Mouse (Mus musculus) liver, embryonic 13.5 days (tissue): ENCODE data around the gene Serinc5. TPM values are rescaled to one million over a fixed set of nuclear protein-coding genes. Genes with fewer than 3 reads are reported as not detected.

Experiments
- ATAC-seq: fragments of 200-750 bp; cut with Nextera tagmentation; 2 replicates; pipeline ENCODE4 v1.8.0; 2017; ENCODE audit warnings: low read depth, mild to moderate bottlenecking, moderate number of reproducible peaks, moderate library complexity
- DNase-seq: peaks from one replicate; pipeline ENCODE4 v3.0.0; 2022
- H3K27ac ChIP-seq: fragments of 300-500 bp; sonication (generic); 2 replicates; pipeline ENCODE4 v1.5.1; 2015; ENCODE audit warnings: moderate library complexity, mild to moderate bottlenecking, inconsistent platforms
- H3K27me3 ChIP-seq: fragments of 300-500 bp; sonication (generic); 2 replicates; pipeline ENCODE4 v1.6.1; 2015; ENCODE audit warnings: mild to moderate bottlenecking, inconsistent platforms
- H3K36me3 ChIP-seq: fragments of 300-500 bp; sonication (generic); 2 replicates; pipeline ENCODE4 v1.6.1; 2015; ENCODE audit warnings: mild to moderate bottlenecking, inconsistent platforms
- H3K4me1 ChIP-seq: fragments of 300-500 bp; sonication (generic); replicated peaks from 2 replicates; pipeline ENCODE4 v1.6.1; 2015; ENCODE audit warnings: inconsistent platforms
- H3K4me2 ChIP-seq: fragments of 300-500 bp; sonication (generic); 2 replicates; pipeline ENCODE4 v1.6.1; 2015; ENCODE audit warnings: inconsistent platforms, mild to moderate bottlenecking, moderate library complexity
- H3K4me3 ChIP-seq: fragments of 300-500 bp; sonication (generic); replicated peaks from 2 replicates; pipeline ENCODE4 v1.5.1; 2015; ENCODE audit warnings: mild to moderate bottlenecking, inconsistent platforms
- H3K9ac ChIP-seq: fragments of 300-500 bp; sonication (generic); 2 replicates; pipeline ENCODE4 v1.6.1; 2015; ENCODE audit warnings: mild to moderate bottlenecking, inconsistent platforms
- H3K9me3 ChIP-seq: fragments of 300-500 bp; sonication (generic); replicated peaks from 2 replicates; pipeline ENCODE4 v1.6.1; 2016; ENCODE audit warnings: inconsistent platforms
- WGBS: fragments of 180-500 bp; shearing (Covaris S2); methylation state at CpG from one replicate; pipeline ENCODE4 v1.1.7; 2015; ENCODE audit not compliant: insufficient replicate concordance; 5-methylcytosine and 5-hydroxymethylcytosine counted together
- polyA plus RNA-seq: library from polyadenylated mRNA; unstranded; fragments of >200 nt; fragmentation: Nextera tagmentation; extraction: Ambion mirVana; gene quantifications from 2 replicates; pipeline ENCODE4 v1.2.1, GENCODE M21; 2015

The Serinc5 gene
- polyA plus RNA-seq, 1 experiment from 2014 or later: 14.7 TPM

DNA sequence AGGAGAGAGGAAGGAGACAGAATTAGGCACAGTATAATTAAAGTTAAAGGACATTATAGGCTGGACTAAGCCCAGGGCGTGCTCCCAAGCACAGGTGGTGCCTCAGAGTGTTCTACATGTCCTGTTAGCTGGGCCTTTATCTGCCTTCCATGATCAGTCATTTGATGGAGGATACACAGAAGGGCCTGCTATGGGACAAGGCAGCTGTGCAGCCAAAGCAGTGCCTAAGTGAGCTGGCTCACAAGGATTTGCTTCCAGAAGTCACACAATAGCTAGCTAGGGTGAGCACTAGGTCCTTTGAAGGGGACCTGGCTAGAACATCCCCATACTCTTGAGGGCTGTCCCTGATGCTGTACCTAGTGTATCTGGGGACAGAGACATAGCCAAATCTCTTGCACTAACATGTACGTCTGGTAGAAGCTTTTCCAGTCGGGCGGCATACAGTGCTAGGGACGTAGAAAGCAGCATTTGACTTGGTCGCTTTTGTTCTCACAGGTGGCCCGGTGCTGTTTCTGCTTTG, 94.2 kb downstream of the Serinc5 start:
- Histone ChIP-seq H3K4me2 (no peak overlapping the region), H3K4me3 (no peak overlapping the region), H3K27me3 (no peaks in the 10 kb centered on the region), H3K36me3 (peaks cover 92% of the 10 kb centered on the region), H3K27ac (no peak overlapping the region), H3K9me3 (no peaks in the 10 kb centered on the region), H3K9ac (no peak overlapping the region), H3K4me1 (peaks cover 6% of the 10 kb centered on the region; the same call in 1 of the 2 replicates)
- no peak for DNase-seq
- ATAC-seq: no peak
- 91% methylated on average over 7 of the region's 7 CpGs for WGBS

DNA sequence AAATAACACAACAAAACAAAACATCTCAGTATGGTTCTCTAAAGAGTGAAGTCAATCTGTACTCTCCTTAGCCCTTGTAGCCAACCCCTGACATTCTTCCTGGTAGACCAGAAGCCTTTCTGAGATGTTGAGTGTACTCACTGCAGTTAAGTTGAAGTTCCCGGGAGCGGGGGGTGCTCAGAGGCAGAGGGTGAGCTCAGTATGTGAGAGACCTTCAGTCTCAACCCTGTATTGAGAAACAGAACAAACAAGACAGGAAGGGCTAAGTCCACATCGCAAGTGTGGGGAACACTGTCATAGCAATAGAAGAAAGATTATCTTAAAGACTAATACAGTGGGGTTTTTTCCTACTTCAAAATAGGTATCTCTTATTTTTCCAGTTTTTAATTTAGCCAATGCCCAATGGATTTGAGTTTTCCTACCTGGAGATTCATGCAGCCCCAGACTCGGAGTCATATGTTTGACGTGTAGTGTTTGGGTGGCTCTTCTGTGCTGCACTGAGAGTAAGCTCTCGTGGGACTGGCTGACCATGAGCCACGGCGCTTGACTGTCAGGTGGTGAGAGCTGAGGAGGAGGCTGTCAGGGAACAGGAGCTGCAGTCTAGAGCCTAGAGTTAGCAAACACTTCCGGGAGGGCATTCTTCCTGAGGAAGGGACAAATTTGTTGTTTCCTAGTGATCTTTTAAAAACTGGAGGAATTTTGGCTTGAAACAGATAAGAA, 95.6 kb downstream of the Serinc5 start:
- peak; percentile 62 for ATAC-seq
- no peak for DNase-seq
- WGBS: 85% methylated on average over 9 of the region's 9 CpGs
- peaks cover 88% of the 10 kb centered on the region for H3K36me3 ChIP-seq
- H3K27me3 ChIP-seq: no peaks in the 10 kb centered on the region
- peaks cover 6% of the 10 kb centered on the region; the same call in 1 of the 2 replicates for H3K4me1 ChIP-seq
- no peaks in the 10 kb centered on the region for H3K9me3 ChIP-seq
- H3K27ac ChIP-seq: peak overlapping the region; percentile 51; the same call in 1 of the 2 replicates
- no peak overlapping the region for H3K4me3 ChIP-seq
- H3K4me2 ChIP-seq: no peak overlapping the region
- no peak overlapping the region for H3K9ac ChIP-seq

DNA sequence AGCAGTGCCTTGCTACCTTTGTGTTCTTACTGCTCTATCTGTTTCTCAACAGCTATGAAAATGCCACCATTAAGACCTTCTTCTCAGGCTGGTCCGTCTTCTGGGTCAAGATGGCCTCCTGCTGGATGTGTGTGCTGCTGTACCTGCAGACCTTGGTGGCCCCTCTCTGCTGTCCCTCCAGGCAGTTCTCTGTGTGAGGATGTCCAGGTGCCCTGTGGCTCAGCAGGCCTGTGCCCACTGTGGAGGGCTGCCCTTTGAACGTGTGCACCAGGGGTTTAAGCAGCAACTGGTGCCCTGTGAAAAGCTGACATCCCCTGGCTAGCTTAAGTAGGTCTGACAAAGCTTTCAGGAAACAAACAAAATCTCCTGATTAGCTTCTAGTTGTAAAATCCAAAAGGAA, 97.0 kb downstream of the Serinc5 start:
- 74% methylated on average over 2 of the region's 2 CpGs for WGBS
- peaks cover 75% of the 10 kb centered on the region for H3K36me3 ChIP-seq
- DNase-seq (no peak), ATAC-seq (no peak)
- H3K4me3 ChIP-seq: no peak overlapping the region
- H3K4me2 ChIP-seq: no peak overlapping the region
- no peaks in the 10 kb centered on the region for H3K9me3 ChIP-seq
- peaks cover 14% of the 10 kb centered on the region for H3K4me1 ChIP-seq
- H3K9ac ChIP-seq: no peak overlapping the region
- no peaks in the 10 kb centered on the region for H3K27me3 ChIP-seq
- no peak overlapping the region for H3K27ac ChIP-seq

GRCm38 (mm10) chr13:92708466-92708865, 97.6 kb downstream of the Serinc5 start:
- WGBS: 80% methylated on average over 1 of the region's 1 CpGs
- Histone ChIP-seq H3K4me2 (no peak overlapping the region), H3K9me3 (no peaks in the 10 kb centered on the region), H3K27ac (no peak overlapping the region), H3K4me1 (peaks cover 14% of the 10 kb centered on the region), H3K4me3 (no peak overlapping the region), H3K27me3 (no peaks in the 10 kb centered on the region), H3K9ac (no peak overlapping the region), H3K36me3 (peaks cover 70% of the 10 kb centered on the region)
- no peak for DNase-seq
- no peak for ATAC-seq

DNA sequence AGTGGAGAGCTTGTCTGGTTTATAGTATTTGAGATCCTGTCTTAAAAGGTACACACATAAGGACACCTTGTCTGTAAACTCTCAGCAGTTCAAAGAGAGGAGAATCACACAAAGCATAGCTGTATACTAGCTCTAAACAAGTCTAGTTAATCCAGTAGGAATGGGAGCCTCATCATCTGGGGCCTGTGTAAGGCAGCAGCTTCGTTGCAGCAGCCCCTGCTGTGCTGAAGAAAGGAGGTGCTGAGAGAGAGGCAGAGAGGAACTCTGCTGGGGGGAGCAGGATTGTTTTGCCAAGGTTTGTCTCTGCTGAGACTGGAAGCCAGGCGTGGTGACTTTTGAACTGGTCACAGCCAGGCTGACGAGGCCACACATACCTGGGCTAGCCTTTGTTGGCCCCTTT, 98.6 kb downstream of the Serinc5 start:
- no peak for DNase-seq
- 69% methylated on average over 3 of the region's 3 CpGs for WGBS

DNA sequence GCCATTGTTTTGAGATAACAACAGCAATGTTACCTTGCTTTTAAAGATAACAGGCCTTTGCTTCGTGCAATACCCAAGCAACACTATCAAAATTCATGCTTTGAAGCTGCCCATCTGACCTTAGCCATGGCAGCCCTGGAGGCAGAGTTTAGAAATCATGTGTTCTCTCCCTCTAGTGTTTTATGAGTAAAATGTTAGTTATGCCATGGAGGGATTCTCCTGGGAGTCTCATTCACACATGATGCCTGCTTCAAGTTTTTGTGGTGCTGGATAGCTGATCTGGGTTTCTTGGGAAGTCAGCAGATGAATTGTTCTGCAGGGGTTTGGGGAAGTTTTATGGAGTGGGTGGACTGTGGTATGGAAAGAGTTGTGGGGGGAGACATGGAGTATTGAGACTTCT, 99.5 kb downstream of the Serinc5 start:
- Histone ChIP-seq H3K9me3 (no peaks in the 10 kb centered on the region), H3K27me3 (no peaks in the 10 kb centered on the region), H3K9ac (no peak overlapping the region), H3K4me2 (no peak overlapping the region), H3K36me3 (peaks cover 59% of the 10 kb centered on the region), H3K27ac (no peak overlapping the region), H3K4me3 (no peak overlapping the region), H3K4me1 (peaks cover 14% of the 10 kb centered on the region)
- ATAC-seq (no peak), DNase-seq (no peak)
- 18% methylated on average over 1 of the region's 1 CpGs for WGBS

More for the DNA sequence above, 98.6 kb downstream of the Serinc5 start:
- H3K4me3 ChIP-seq: no peak overlapping the region
- no peak overlapping the region for H3K9ac ChIP-seq
- peaks cover 14% of the 10 kb centered on the region for H3K4me1 ChIP-seq
- no peak for ATAC-seq
- no peaks in the 10 kb centered on the region for H3K9me3 ChIP-seq
- H3K36me3 ChIP-seq: peaks cover 66% of the 10 kb centered on the region
- H3K27me3 ChIP-seq: no peaks in the 10 kb centered on the region
- H3K4me2 ChIP-seq: no peak overlapping the region
- H3K27ac ChIP-seq: no peak overlapping the region

DNA sequence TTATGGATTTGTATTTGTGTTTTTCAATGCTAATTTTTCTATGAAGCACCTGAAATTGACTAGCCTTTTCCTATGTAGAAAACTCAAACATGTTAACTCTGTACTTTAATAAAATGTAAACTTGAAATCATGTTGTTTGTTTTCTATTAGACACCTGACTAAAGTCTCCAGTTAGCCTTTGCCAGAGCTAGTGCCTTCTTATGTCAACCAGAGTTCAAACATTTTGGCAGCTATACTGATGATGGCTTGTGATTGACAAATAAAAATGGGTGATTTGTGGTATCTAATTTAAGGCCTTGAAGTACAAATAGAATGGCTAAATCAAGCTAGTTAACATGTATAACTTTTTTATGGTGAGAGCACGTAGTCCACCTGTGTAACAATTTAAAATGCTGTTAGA, 100.9 kb downstream of the Serinc5 start:
- no peak for ATAC-seq
- Histone ChIP-seq H3K4me3 (no peak overlapping the region), H3K9me3 (no peaks in the 10 kb centered on the region), H3K4me1 (peaks cover 14% of the 10 kb centered on the region), H3K4me2 (no peak overlapping the region), H3K27ac (no peak overlapping the region), H3K27me3 (no peaks in the 10 kb centered on the region), H3K9ac (no peak overlapping the region), H3K36me3 (peaks cover 44% of the 10 kb centered on the region)
- DNase-seq: no peak
- 89% methylated on average over 1 of the region's 1 CpGs for WGBS

DNA sequence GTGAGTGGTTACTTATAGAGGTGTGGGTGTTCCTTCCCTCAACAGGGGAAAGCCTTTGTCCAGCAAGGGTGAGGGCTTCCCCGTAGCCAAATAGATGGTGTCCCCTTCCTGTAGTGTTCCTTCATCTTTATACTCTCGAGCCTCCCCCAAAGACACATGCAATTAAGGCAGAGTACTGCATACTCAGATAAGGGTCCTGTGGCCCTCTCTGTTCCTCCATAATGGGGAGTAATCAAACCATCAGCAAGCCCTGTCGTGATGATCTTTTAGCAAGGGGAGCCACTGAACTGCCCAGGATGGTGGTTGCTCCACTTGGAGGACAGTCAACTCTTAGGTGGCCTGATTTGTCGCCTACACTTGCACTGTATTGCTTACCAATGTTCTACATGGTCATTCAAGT, 101.7 kb downstream of the Serinc5 start:
- no peak overlapping the region for H3K4me3 ChIP-seq
- H3K27me3 ChIP-seq: no peaks in the 10 kb centered on the region
- peaks cover 14% of the 10 kb centered on the region for H3K4me1 ChIP-seq
- H3K27ac ChIP-seq: no peak overlapping the region
- DNase-seq (no peak), ATAC-seq (peak; percentile 71)
- WGBS: 39% methylated on average over 4 of the region's 4 CpGs
- no peak overlapping the region for H3K4me2 ChIP-seq
- no peaks in the 10 kb centered on the region for H3K9me3 ChIP-seq
- H3K36me3 ChIP-seq: peaks cover 36% of the 10 kb centered on the region
- H3K9ac ChIP-seq: no peak overlapping the region

- Histone ChIP-seq H3K9ac (no peak overlapping the region), H3K9me3 (no peaks in the 10 kb centered on the region), H3K36me3 (0 out of 2 replicates have a peak, but pooled peaks cover 2% of the 10 kb centered on the region), H3K4me3 (no peak overlapping the region), H3K4me2 (no peak overlapping the region), H3K27me3 (no peaks in the 10 kb centered on the region), H3K4me1 (peaks cover 2% of the 10 kb centered on the region), H3K27ac (no peak overlapping the region)
- DNase-seq: no peak
- no peak for ATAC-seq
- WGBS: 78% methylated on average over 3 of the region's 3 CpGs
Measured at GRCm38 (mm10) chr13:92717851-92718665, 107.2 kb downstream of the Serinc5 start.

GRCm38 (mm10) chr13:92721006-92721405, 110.1 kb downstream of the Serinc5 start:
- H3K4me2 ChIP-seq: no peak overlapping the region
- H3K9ac ChIP-seq: no peak overlapping the region
- no peaks in the 10 kb centered on the region for H3K9me3 ChIP-seq
- H3K4me1 ChIP-seq: no peaks in the 10 kb centered on the region; the same call in 1 of the 2 replicates
- H3K36me3 ChIP-seq: no peaks in the 10 kb centered on the region
- H3K4me3 ChIP-seq: no peak overlapping the region
- H3K27ac ChIP-seq: no peak overlapping the region
- H3K27me3 ChIP-seq: no peaks in the 10 kb centered on the region
- ATAC-seq: no peak
- no peak for DNase-seq
- 70% methylated on average over 4 of the region's 4 CpGs for WGBS

- Histone ChIP-seq H3K36me3 (no peaks in the 10 kb centered on the region), H3K27ac (no peak overlapping the region), H3K27me3 (no peaks in the 10 kb centered on the region), H3K4me1 (peaks cover under 1% of the 10 kb centered on the region), H3K4me3 (no peak overlapping the region), H3K9ac (no peak overlapping the region), H3K4me2 (no peak overlapping the region), H3K9me3 (no peaks in the 10 kb centered on the region)
- 0 out of 2 replicates have a peak, but pooled peaks have one; percentile 29 for ATAC-seq
- 30% methylated on average over 5 of the region's 5 CpGs for WGBS
- no peak for DNase-seq
Measured at GRCm38 (mm10) chr13:92722389-92722788, 111.5 kb downstream of the Serinc5 start.
